Mouse (Mus musculus) kidney, adult 18-20 months (tissue): ENCODE measurements around the gene Rnpepl1.

ENCODE experiments used
- DNase-seq: peaks from one replicate; pipeline ENCODE4 v3.0.0; 2021

Rnpepl1 gene

GRCm38 (mm10) chr1:92907632-92908360 lies 2.8 kb upstream of the Rnpepl1 start:
- DNase-seq: no peak

- no peak for DNase-seq
These were observed 1.9 kb upstream of the Rnpepl1 start for GRCm38 (mm10) chr1:92908664-92909063.

GRCm38 (mm10) chr1:92909068-92909467 lies 1.5 kb upstream of the Rnpepl1 start:
- no peak for DNase-seq

GRCm38 (mm10) chr1:92910925-92911720 lies 540 bp downstream of the Rnpepl1 start:
- peak; percentile 71 for DNase-seq

- DNase-seq: peak; percentile 31
These were observed 1.1 kb downstream of the Rnpepl1 start for GRCm38 (mm10) chr1:92911721-92912138.

- DNase-seq: no peak
These were observed 1.7 kb downstream of the Rnpepl1 start for GRCm38 (mm10) chr1:92912286-92912685.

GRCm38 (mm10) chr1:92914239-92914638 lies 3.7 kb downstream of the Rnpepl1 start:
- DNase-seq: no peak

GRCm38 (mm10) chr1:92914993-92915392 lies 4.4 kb downstream of the Rnpepl1 start:
- no peak for DNase-seq

GRCm38 (mm10) chr1:92916725-92917124 lies 6.1 kb downstream of the Rnpepl1 start:
- DNase-seq: no peak

GRCm38 (mm10) chr1:92919151-92919550 lies 8.6 kb downstream of the Rnpepl1 start:
- no peak for DNase-seq

- DNase-seq: no peak
These were observed 9.2 kb downstream of the Rnpepl1 start for GRCm38 (mm10) chr1:92919775-92920174.

- DNase-seq: no peak
These were observed 10.1 kb downstream of the Rnpepl1 start for GRCm38 (mm10) chr1:92920474-92921200.

- DNase-seq: no peak
These were observed 10.9 kb downstream of the Rnpepl1 start for GRCm38 (mm10) chr1:92921496-92921895.

- DNase-seq: peak; percentile 73
These were observed 19.7 kb downstream of the Rnpepl1 start for GRCm38 (mm10) chr1:92930171-92930706.

GRCm38 (mm10) chr1:92933611-92934010 lies 23.0 kb downstream of the Rnpepl1 start:
- no peak for DNase-seq

- DNase-seq: peak; percentile 97
These were observed 23.7 kb downstream of the Rnpepl1 start, which contains the start of gene Capn10 for GRCm38 (mm10) chr1:92934182-92934827. Gene Capn10, plus strand, starts transcription at chr1:92934376.

- DNase-seq: peak; percentile 40
These were observed 24.7 kb downstream of the Rnpepl1 start for GRCm38 (mm10) chr1:92935054-92935962.

GRCm38 (mm10) chr1:92935977-92936376 lies 25.4 kb downstream of the Rnpepl1 start:
- DNase-seq: no peak

- DNase-seq: no peak
These were observed 25.9 kb downstream of the Rnpepl1 start for GRCm38 (mm10) chr1:92936467-92936866.

- DNase-seq: no peak
These were observed 27.2 kb downstream of the Rnpepl1 start for GRCm38 (mm10) chr1:92937797-92938196.

GRCm38 (mm10) chr1:92939746-92940145 lies 29.2 kb downstream of the Rnpepl1 start:
- no peak for DNase-seq
